Mouse (Mus musculus): ENCODE measurements at regions not wholly inside any gene's neighbourhood (a gene's known extent, or its start where the extent isn't known, plus 50 kb on each side); places are given as distances from the start of the nearest gene placed in this dataset.

DNA sequence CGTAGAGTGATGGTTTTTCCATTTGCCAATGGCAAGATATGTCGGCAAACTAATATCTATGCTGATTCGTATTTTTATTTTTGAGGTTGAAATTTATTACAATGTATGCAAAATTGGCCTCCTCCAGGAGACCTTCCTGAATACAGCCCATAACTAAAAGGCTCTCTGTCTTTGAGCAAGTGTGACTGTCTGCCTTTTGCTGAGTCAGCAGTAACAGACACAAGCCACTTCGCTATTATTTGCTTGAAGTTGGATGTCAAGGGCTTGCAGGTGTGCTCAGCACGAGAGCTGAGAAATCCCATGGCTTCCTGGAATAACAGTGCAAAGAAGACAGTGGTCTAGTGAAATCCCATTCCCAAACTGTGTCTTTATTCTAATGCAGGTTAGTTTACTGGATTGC is 56.9 kb downstream of the Dmrt2 start:
- H3K4me3 ChIP-seq (replicated peaks), result no peak overlapping the region
- H3K4me1 ChIP-seq (replicated peaks), result no peaks in the 10 kb centered on the region; the same call in 1 of the 2 replicates
- WGBS, result 85% methylated on average over 5 of the region's 5 CpGs
- no peak for ATAC-seq (ENCODE audit: insufficient number of reproducible peaks, insufficient read depth, low FRiP score, low TSS enrichment, low read depth)
- H3K9me3 ChIP-seq, result no peaks in the 10 kb centered on the region
- peaks cover 11% of the 10 kb centered on the region; the same call in 1 of the 2 replicates for H3K27me3 ChIP-seq
- H3K4me2 ChIP-seq, result no peak overlapping the region
- no peak overlapping the region for H3K9ac ChIP-seq (replicated peaks)
- no peaks in the 10 kb centered on the region for H3K36me3 ChIP-seq
- H3K27ac ChIP-seq, result no peak overlapping the region

DNA sequence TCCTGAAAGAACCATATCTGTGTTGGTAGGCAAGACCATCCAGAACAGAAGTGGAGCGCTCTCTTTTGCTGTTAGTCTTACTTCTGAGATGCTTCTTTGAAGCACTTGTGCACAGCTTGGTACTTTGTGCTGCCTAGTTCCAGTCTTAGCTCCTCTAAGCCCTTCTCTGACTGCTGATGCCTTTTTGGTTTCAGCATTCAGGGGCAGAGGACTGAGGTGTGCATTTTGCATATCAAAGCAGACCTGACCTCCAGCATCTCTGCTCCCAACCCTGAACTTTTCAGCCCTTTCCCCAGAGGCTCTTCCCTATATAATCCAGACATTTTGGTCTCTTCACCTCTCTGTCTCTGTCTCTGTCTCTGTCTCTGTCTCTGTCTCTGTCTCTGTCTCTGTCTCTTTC is 57.4 kb downstream of the Dmrt2 start:
- WGBS, result 96% methylated on average over 1 of the region's 1 CpGs
- H3K9ac ChIP-seq (replicated peaks), result no peak overlapping the region
- peaks cover 11% of the 10 kb centered on the region; the same call in 1 of the 2 replicates for H3K27me3 ChIP-seq

DNA sequence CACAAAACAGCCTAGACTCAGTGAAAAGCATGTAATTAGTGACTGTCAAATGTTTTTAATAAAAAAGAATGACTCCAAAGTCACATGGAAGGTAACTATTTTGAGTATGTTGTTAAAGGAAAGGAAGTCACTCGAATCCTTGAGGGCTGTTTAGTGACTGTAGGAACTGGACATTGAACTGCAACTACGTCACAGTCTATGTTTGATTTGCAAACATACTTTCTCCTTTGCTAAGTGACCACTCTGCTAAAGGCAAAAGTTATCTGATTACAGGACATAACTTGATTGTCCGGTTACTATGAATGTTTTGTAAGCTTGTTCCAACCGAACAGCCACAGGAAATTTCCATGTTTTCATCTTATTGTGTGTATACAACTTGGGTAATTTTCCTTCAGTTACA is 106.2 kb downstream of the Dmrt2 start:
- H3K27ac ChIP-seq, result no peak overlapping the region
- peaks cover 13% of the 10 kb centered on the region for H3K27me3 ChIP-seq
- H3K36me3 ChIP-seq, result no peaks in the 10 kb centered on the region
- 81% methylated on average over 4 of the region's 4 CpGs for WGBS
- H3K4me2 ChIP-seq, result no peak overlapping the region
- no peaks in the 10 kb centered on the region for H3K9me3 ChIP-seq
- ATAC-seq (ENCODE audit: insufficient number of reproducible peaks, insufficient read depth, low FRiP score, low TSS enrichment, low read depth), result no peak
- H3K4me3 ChIP-seq (replicated peaks), result no peak overlapping the region
- H3K9ac ChIP-seq (replicated peaks), result no peak overlapping the region
- peaks cover 24% of the 10 kb centered on the region for H3K4me1 ChIP-seq (replicated peaks)

More for the DNA sequence above, 57.4 kb downstream of the Dmrt2 start:
- H3K9me3 ChIP-seq, result no peaks in the 10 kb centered on the region
- no peak overlapping the region for H3K4me3 ChIP-seq (replicated peaks)
- no peak overlapping the region for H3K4me2 ChIP-seq
- H3K4me1 ChIP-seq (replicated peaks), result no peaks in the 10 kb centered on the region; the same call in 1 of the 2 replicates
- no peak overlapping the region for H3K27ac ChIP-seq
- H3K36me3 ChIP-seq, result no peaks in the 10 kb centered on the region
- ATAC-seq (ENCODE audit: insufficient number of reproducible peaks, insufficient read depth, low FRiP score, low TSS enrichment, low read depth), result no peak

DNA sequence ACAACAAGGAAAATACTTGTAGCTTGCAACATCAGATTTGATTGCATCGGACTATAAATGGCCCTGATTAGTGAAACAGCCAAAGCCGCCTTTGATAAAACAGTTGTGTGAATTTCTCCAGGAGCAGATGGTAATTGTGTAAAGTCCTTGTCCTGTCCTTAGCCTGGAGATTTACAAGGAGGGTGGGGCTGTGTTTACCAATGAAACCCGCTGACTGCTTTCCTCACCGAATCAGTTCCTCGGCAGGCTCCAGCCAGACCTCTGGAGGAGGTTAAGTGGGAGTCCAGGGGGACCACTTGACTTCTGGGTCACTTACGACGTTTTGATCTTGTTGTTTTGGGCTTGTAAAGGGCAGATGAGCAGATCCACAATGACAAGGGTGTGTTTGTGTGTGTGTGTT is 107.1 kb downstream of the Dmrt2 start:
- WGBS, result 27% methylated on average over 7 of the region's 7 CpGs
- Histone ChIP-seq H3K27ac (no peak overlapping the region), H3K36me3 (no peaks in the 10 kb centered on the region), H3K4me2 (no peak overlapping the region), H3K9ac (replicated peaks) (no peak overlapping the region), H3K9me3 (no peaks in the 10 kb centered on the region), H3K4me3 (replicated peaks) (no peak overlapping the region), H3K4me1 (replicated peaks) (peaks cover 24% of the 10 kb centered on the region), H3K27me3 (peaks cover 13% of the 10 kb centered on the region)
- ATAC-seq (ENCODE audit: insufficient number of reproducible peaks, insufficient read depth, low FRiP score, low TSS enrichment, low read depth), result no peak

DNA sequence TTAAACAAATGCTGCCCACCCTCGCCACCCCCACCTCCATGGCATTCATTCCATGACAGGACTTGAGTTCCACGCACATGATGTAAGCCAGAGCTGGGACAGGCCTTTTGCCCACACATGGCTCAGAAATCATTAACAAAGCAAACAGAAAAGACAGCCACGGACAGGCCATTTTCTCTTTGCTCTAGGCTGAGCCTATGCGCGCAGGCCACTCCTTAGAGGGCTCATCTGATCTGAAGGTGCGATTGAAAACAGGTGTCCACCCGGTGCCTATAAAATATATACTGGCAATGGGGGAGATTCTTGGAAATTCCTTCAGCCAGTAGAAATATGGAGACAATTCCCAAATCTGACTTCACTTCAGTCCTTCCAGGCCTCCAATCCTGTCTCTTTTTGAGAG is 109.1 kb downstream of the Dmrt2 start:
- H3K4me2 ChIP-seq, result no peak overlapping the region
- H3K27ac ChIP-seq, result 0 out of 2 replicates have a peak overlapping the region, but pooled peaks have one; percentile 13
- no peaks in the 10 kb centered on the region for H3K36me3 ChIP-seq
- peaks cover 13% of the 10 kb centered on the region for H3K27me3 ChIP-seq
- H3K4me1 ChIP-seq (replicated peaks), result peaks cover 24% of the 10 kb centered on the region
- H3K9me3 ChIP-seq, result no peaks in the 10 kb centered on the region
- no peak overlapping the region for H3K4me3 ChIP-seq (replicated peaks)
- H3K9ac ChIP-seq (replicated peaks), result no peak overlapping the region
- ATAC-seq (ENCODE audit: insufficient number of reproducible peaks, insufficient read depth, low FRiP score, low TSS enrichment, low read depth), result peak; percentile 59; the same call in 1 of the 2 replicates
- 33% methylated on average over 7 of the region's 7 CpGs for WGBS

DNA sequence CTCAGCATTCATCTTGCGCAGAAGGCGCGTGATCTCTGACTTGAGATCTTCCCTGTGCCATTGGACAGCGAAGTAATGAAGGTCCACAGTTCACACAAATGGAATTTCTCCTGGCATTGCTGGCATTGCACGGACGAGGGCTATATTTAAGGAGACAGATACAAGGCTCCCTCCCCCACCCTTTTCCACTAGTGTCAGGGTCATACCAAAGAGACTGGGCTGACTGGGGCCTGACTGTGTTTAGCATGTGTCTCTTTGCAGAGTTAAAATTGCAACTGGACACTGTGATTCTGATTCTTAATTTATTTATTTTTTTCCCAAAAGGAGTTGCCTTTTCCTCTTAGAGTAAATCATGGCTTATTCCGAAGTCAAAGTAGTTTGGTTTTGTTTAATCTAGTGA is 130.5 kb downstream of the Dmrt2 start:
- no peak for ATAC-seq (ENCODE audit: insufficient number of reproducible peaks, insufficient read depth, low FRiP score, low TSS enrichment, low read depth)
- Histone ChIP-seq H3K9ac (replicated peaks) (no peak overlapping the region), H3K9me3 (no peaks in the 10 kb centered on the region), H3K4me2 (no peak overlapping the region), H3K4me3 (replicated peaks) (no peak overlapping the region), H3K27ac (no peak overlapping the region), H3K36me3 (no peaks in the 10 kb centered on the region), H3K4me1 (replicated peaks) (no peaks in the 10 kb centered on the region; the same call in 1 of the 2 replicates), H3K27me3 (peaks cover 28% of the 10 kb centered on the region)
- WGBS, result 90% methylated on average over 7 of the region's 7 CpGs

DNA sequence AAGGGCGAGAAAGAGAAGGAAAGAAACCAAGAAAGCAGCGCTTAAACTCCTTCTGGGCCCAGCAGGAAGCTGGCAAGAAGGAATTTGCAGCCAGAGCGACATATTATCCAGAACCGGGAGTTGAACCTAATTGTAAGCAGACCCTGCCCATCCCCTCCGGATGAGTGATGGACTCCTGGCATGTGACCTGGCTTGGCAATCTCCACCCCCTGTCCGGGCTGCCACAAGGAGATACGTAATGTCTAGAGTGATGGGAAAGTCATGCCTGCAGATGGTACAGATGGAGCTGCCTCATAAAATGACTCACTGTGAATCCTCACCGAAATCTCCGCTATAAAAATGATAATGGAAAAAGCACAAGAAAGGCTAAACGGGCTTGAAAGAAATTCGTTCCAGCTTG is 133.1 kb downstream of the Dmrt2 start:
- Histone ChIP-seq H3K27ac (no peak overlapping the region), H3K4me3 (replicated peaks) (no peak overlapping the region), H3K27me3 (peaks cover 25% of the 10 kb centered on the region), H3K4me2 (no peak overlapping the region; the same call in 1 of the 2 replicates), H3K9ac (replicated peaks) (no peak overlapping the region), H3K36me3 (no peaks in the 10 kb centered on the region), H3K4me1 (replicated peaks) (peaks cover 3% of the 10 kb centered on the region; the same call in 1 of the 2 replicates), H3K9me3 (no peaks in the 10 kb centered on the region)
- WGBS, result 27% methylated on average over 11 of the region's 11 CpGs
- no peak for ATAC-seq (ENCODE audit: insufficient number of reproducible peaks, insufficient read depth, low FRiP score, low TSS enrichment, low read depth)

DNA sequence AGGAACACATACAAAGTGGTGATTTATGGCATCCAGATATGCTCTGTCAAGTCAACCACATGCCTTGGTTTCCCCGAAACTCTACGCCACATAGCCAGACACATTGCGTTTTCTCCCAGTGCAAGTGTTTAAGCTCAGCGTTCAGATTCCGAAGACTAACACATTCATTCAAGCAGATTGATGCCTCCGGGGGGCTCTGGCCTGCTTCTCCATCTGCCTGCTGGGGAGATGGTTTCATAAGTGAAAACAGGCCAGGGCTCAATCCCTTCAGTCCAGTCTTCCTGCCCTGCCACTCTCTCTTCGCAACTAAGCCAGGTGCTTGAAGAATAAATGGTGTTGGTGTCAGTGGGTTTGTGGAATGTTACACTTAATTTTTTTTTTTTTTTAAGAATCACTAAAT is 141.4 kb downstream of the Dmrt2 start:
- Histone ChIP-seq H3K4me2 (no peak overlapping the region), H3K9ac (replicated peaks) (no peak overlapping the region), H3K27ac (no peak overlapping the region), H3K36me3 (no peaks in the 10 kb centered on the region), H3K9me3 (no peaks in the 10 kb centered on the region), H3K4me3 (replicated peaks) (no peak overlapping the region), H3K4me1 (replicated peaks) (0 out of 2 replicates have a peak, but pooled peaks cover 4% of the 10 kb centered on the region), H3K27me3 (no peaks in the 10 kb centered on the region)
- WGBS, result 49% methylated on average over 7 of the region's 7 CpGs
- no peak for ATAC-seq (ENCODE audit: insufficient number of reproducible peaks, insufficient read depth, low FRiP score, low TSS enrichment, low read depth)

DNA sequence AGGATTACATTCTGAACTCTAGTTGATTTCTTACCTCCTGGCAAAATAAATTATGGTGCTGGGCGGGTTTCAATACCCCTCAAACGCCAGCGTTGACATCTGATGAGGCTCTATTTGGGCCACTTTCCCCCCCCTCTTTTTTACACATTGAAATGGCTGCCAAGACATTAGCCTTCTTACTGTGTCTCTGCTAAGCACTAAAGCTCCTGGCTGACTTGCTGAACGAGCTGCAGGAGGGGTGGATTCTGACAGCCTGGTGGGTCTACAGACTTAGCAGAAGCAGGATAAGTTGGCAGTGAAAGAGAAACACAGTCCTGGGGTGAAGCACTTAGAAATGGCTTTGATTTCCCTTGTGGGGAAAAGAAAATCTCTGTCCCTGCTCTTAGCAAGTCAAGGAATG is 172.9 kb downstream of the Dmrt2 start:
- H3K36me3 ChIP-seq, result no peaks in the 10 kb centered on the region
- H3K9me3 ChIP-seq, result no peaks in the 10 kb centered on the region
- no peak overlapping the region for H3K4me3 ChIP-seq (replicated peaks)
- no peak overlapping the region for H3K9ac ChIP-seq (replicated peaks)
- 59% methylated on average over 4 of the region's 4 CpGs for WGBS
- no peak overlapping the region for H3K27ac ChIP-seq
- H3K4me2 ChIP-seq, result no peak overlapping the region
- H3K4me1 ChIP-seq (replicated peaks), result no peaks in the 10 kb centered on the region; the same call in 1 of the 2 replicates
- H3K27me3 ChIP-seq, result no peaks in the 10 kb centered on the region
- ATAC-seq (ENCODE audit: insufficient number of reproducible peaks, insufficient read depth, low FRiP score, low TSS enrichment, low read depth), result no peak

DNA sequence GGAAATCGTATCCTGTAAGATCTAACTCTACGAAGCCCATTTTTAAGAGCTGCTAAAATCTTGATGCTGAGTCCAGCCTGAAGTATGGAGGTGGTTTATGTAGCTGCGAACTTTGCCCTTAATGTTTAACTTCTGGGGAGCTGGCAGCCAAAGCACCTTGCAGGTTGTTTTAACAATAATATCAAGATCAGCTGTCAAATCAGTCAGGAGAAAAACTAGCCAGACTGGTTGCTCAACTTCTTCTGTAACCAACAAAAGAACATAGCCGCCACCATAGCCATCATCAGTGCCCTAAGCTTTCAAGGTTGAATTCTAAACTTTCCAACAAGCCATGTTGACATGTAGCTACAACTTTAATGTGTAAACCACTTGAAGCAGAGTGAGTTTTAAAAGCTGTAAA is 184.1 kb downstream of the Dmrt2 start:
- H3K4me3 ChIP-seq (replicated peaks), result no peak overlapping the region
- H3K4me2 ChIP-seq, result no peak overlapping the region
- no peaks in the 10 kb centered on the region for H3K9me3 ChIP-seq
- 37% methylated on average over 4 of the region's 4 CpGs for WGBS
- no peak overlapping the region for H3K9ac ChIP-seq (replicated peaks)
- H3K27me3 ChIP-seq, result no peaks in the 10 kb centered on the region
- no peaks in the 10 kb centered on the region for H3K4me1 ChIP-seq (replicated peaks)
- no peak for ATAC-seq (ENCODE audit: insufficient number of reproducible peaks, insufficient read depth, low FRiP score, low TSS enrichment, low read depth)
- no peaks in the 10 kb centered on the region for H3K36me3 ChIP-seq
- H3K27ac ChIP-seq, result no peak overlapping the region

DNA sequence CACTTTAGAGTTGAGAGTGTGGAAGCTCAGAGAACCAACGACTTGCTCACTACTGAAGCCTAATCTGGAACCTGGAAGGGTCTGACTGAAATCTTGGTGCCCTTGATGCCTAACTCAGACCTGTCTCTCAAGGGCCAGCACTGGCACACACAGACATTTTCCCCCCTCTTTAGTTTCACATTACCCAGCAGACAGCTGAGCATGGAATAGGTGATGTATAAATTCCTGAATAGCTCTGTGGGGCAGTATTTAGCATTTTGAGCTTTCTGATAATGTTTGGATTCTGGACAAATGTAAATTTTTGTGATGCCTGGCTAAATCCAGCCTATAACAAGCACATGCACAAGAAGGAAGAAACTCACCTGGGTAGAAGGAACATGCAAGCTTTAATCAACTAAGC is 191.1 kb downstream of the Dmrt2 start:
- no peaks in the 10 kb centered on the region for H3K9me3 ChIP-seq
- H3K4me1 ChIP-seq (replicated peaks), result no peaks in the 10 kb centered on the region
- no peaks in the 10 kb centered on the region for H3K27me3 ChIP-seq
- no peak overlapping the region for H3K4me3 ChIP-seq (replicated peaks)
- no peak for ATAC-seq (ENCODE audit: insufficient number of reproducible peaks, insufficient read depth, low FRiP score, low TSS enrichment, low read depth)
- H3K9ac ChIP-seq (replicated peaks), result no peak overlapping the region
- H3K36me3 ChIP-seq, result no peaks in the 10 kb centered on the region
- H3K4me2 ChIP-seq, result no peak overlapping the region
- 68% methylated on average over 1 of the region's 1 CpGs for WGBS
- H3K27ac ChIP-seq, result no peak overlapping the region

DNA sequence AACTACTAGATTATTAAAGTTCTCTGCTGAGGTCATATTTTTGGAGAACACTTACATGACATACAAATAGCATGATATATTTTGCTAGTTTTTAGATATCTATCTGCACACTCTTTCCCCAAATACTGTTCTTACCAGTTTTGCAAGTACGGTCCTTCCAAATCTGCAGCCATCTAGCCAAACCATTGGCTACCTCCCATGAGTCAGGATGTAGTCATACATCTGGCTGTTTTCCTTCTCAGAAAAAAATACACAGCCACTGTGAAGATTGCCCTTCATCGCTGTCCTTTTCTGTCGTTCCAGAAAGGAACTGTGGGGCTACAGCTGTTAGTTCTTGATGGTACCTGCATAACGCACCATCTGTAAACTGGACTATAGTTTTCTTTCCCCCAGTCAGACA is 234.5 kb downstream of the Dmrt2 start:
- no peak overlapping the region for H3K27ac ChIP-seq
- H3K36me3 ChIP-seq, result no peaks in the 10 kb centered on the region
- no peak overlapping the region for H3K9ac ChIP-seq (replicated peaks)
- H3K4me3 ChIP-seq (replicated peaks), result no peak overlapping the region
- H3K9me3 ChIP-seq, result no peaks in the 10 kb centered on the region
- no peaks in the 10 kb centered on the region for H3K27me3 ChIP-seq
- WGBS, result 95% methylated on average over 4 of the region's 4 CpGs
- no peaks in the 10 kb centered on the region for H3K4me1 ChIP-seq (replicated peaks)
- H3K4me2 ChIP-seq, result no peak overlapping the region
- no peak for ATAC-seq (ENCODE audit: insufficient number of reproducible peaks, insufficient read depth, low FRiP score, low TSS enrichment, low read depth)

Measured in limb, embryonic 12.5 days (tissue).